ENCODE assay signal across 8 mouse cellular contexts in genomic region chr3:138064732-138065645, GRCm38 (mm10). TPM values are rescaled to one million over a fixed set of nuclear protein-coding genes. Genes with fewer than 3 reads are reported as not detected.
A peak's percentile ranks its signal among the peaks of the same experiment; 100 is the strongest.
DNase-seq lines count a peak whose midpoint lies in the region; ATAC-seq lines count a peak whose summit lies in the region.

Gene 1110002E22Rik, plus strand, starts transcription at chr3:138065052.

- intact Hi-C loops in heart, postnatal 10 days (cut with DNase I) = loop anchor here (5.0 kb wide), 2 partner anchors 38 to 73 kb away; no protein-coding TSS in a partner anchor

- H3K9me3 ChIP-seq in liver, embryonic 16.5 days (replicated peaks; ENCODE audit: control insufficient read depth, low read length) = no peaks in the 10 kb centered on the region
- no peaks in the 10 kb centered on the region for H3K9me3 ChIP-seq in liver, embryonic 11.5 days (ENCODE audit: control insufficient read depth, low read length)
- no peaks in the 10 kb centered on the region for H3K9me3 ChIP-seq in embryonic facial prominence, embryonic 13.5 days
- no peaks in the 10 kb centered on the region for H3K9me3 ChIP-seq in neural tube, embryonic 15.5 days (replicated peaks)

- no peak within 1 kb of the TSS for H3K4me2 ChIP-seq in liver, embryonic 16.5 days (ENCODE audit: low read depth, low read length)
- H3K4me2 ChIP-seq in liver, embryonic 11.5 days = no peak within 1 kb of the TSS
- H3K4me2 ChIP-seq in embryonic facial prominence, embryonic 13.5 days = peak within 1 kb of the TSS; percentile 27
- H3K4me2 ChIP-seq in neural tube, embryonic 15.5 days = no peak within 1 kb of the TSS

- H3K36me3 ChIP-seq in liver, embryonic 16.5 days (ENCODE audit: control insufficient read depth, insufficient read depth) = no peaks in the 10 kb centered on the region
- H3K36me3 ChIP-seq in liver, embryonic 11.5 days (ENCODE audit: control insufficient read depth, insufficient read depth, low read length) = no peaks in the 10 kb centered on the region
- no peaks in the 10 kb centered on the region for H3K36me3 ChIP-seq in embryonic facial prominence, embryonic 13.5 days
- H3K36me3 ChIP-seq in neural tube, embryonic 15.5 days = no peaks in the 10 kb centered on the region

- 71% methylated on average over 33 of the region's 33 CpGs for WGBS in liver, embryonic 16.5 days (ENCODE audit: insufficient replicate concordance)
- WGBS in liver, embryonic 11.5 days = 79% methylated on average over 33 of the region's 33 CpGs
- WGBS in embryonic facial prominence, embryonic 13.5 days = 65% methylated on average over 33 of the region's 33 CpGs
- WGBS in neural tube, embryonic 15.5 days = 75% methylated on average over 33 of the region's 33 CpGs

- H3K27me3 ChIP-seq in liver, embryonic 16.5 days (ENCODE audit: control insufficient read depth, insufficient read depth, low read depth, low read length) = no peaks in the 10 kb centered on the region
- H3K27me3 ChIP-seq in liver, embryonic 11.5 days (replicated peaks; ENCODE audit: control insufficient read depth, insufficient read depth, low read length) = no peaks in the 10 kb centered on the region
- no peaks in the 10 kb centered on the region for H3K27me3 ChIP-seq in embryonic facial prominence, embryonic 13.5 days
- no peaks in the 10 kb centered on the region for H3K27me3 ChIP-seq in neural tube, embryonic 15.5 days (replicated peaks)

- no peak within 1 kb of the TSS for H3K9ac ChIP-seq in liver, embryonic 16.5 days (ENCODE audit: low read depth, low read length)
- no peak within 1 kb of the TSS for H3K9ac ChIP-seq in liver, embryonic 11.5 days (ENCODE audit: low read depth, low read length)
- no peak within 1 kb of the TSS for H3K9ac ChIP-seq in embryonic facial prominence, embryonic 13.5 days
- H3K9ac ChIP-seq in neural tube, embryonic 15.5 days (replicated peaks) = no peak within 1 kb of the TSS

- DNase-seq in liver, embryonic 11.5 days (ENCODE audit: low spot score) = no peak
- DNase-seq in heart, postnatal 10 days = peak in 1 of 2 experiments; percentile 48
- no peak for DNase-seq in thymus, postnatal 10 days (ENCODE audit: low spot score in 2 of 2)
- no peak for DNase-seq in spleen, adult 12 weeks (ENCODE audit: low spot score)
- DNase-seq in kidney, adult 9 months = no peak

- no peaks in the 10 kb centered on the region; the same call in 1 of the 2 replicates for H3K4me1 ChIP-seq in liver, embryonic 16.5 days (ENCODE audit: control insufficient read depth, low read depth, low read length)
- H3K4me1 ChIP-seq in liver, embryonic 11.5 days (replicated peaks; ENCODE audit: control insufficient read depth, insufficient read depth, low read length) = no peaks in the 10 kb centered on the region; the same call in 1 of the 2 replicates
- H3K4me1 ChIP-seq in embryonic facial prominence, embryonic 13.5 days = peaks cover 42% of the 10 kb centered on the region
- peaks cover 19% of the 10 kb centered on the region for H3K4me1 ChIP-seq in neural tube, embryonic 15.5 days

- H3K27ac ChIP-seq in liver, embryonic 16.5 days (ENCODE audit: low read length) = no peak within 1 kb of the TSS
- H3K27ac ChIP-seq in liver, embryonic 11.5 days (ENCODE audit: low read depth, low read length) = no peak within 1 kb of the TSS
- peak within 1 kb of the TSS; percentile 87 for H3K27ac ChIP-seq in embryonic facial prominence, embryonic 13.5 days
- no peak within 1 kb of the TSS for H3K27ac ChIP-seq in neural tube, embryonic 15.5 days (replicated peaks)

- ATAC-seq in liver, embryonic 16.5 days (ENCODE audit: low read depth) = 0 out of 2 replicates have a peak, but pooled peaks have one; percentile 22
- ATAC-seq in liver, embryonic 11.5 days (replicated peaks; ENCODE audit: low FRiP score) = no peak
- ATAC-seq in embryonic facial prominence, embryonic 13.5 days (ENCODE audit: insufficient number of reproducible peaks, insufficient read depth, low FRiP score, low TSS enrichment, low read depth) = no peak
- peak; percentile 26; the same call in 1 of the 2 replicates for ATAC-seq in neural tube, embryonic 15.5 days (ENCODE audit: low FRiP score)

- H3K4me3 ChIP-seq in liver, embryonic 16.5 days (ENCODE audit: low read depth, low read length) = no peak within 1 kb of the TSS
- H3K4me3 ChIP-seq in liver, embryonic 11.5 days (ENCODE audit: low read depth, low read length) = no peak within 1 kb of the TSS
- no peak within 1 kb of the TSS for H3K4me3 ChIP-seq in embryonic facial prominence, embryonic 13.5 days
- H3K4me3 ChIP-seq in neural tube, embryonic 15.5 days (replicated peaks) = no peak within 1 kb of the TSS

RNA-seq across cellular contexts. Expression of gene 1110002E22Rik, which starts in this region (rescaled TPM):
- polyA plus RNA-seq in liver, embryonic 16.5 days (2015; fragmentation: Nextera tagmentation; extraction: Ambion mirVana) = 0.07 and 0.30 TPM in 2 replicates
- 0.05 and 0.09 TPM in 2 replicates for polyA plus RNA-seq in liver, embryonic 11.5 days (2014; fragmentation: Nextera tagmentation; extraction: Ambion mirVana)
- 0.40 and 0.41 TPM in 2 replicates for polyA plus RNA-seq in embryonic facial prominence, embryonic 13.5 days (2015; fragmentation: Nextera tagmentation; extraction: Ambion mirVana)
- total RNA-seq in heart, postnatal 10 days (2021) = 10 to 100 TPM; 51.3 to 77.4 TPM
- polyA plus RNA-seq in neural tube, embryonic 15.5 days (2015; fragmentation: Nextera tagmentation; extraction: Ambion mirVana) = 0.23 and 0.31 TPM in 2 replicates

Comparison
In these comparisons a context has a peak if more than half of its experiments do, and no peak if none do; other contexts are left out.
1. Peak in ATAC-seq in liver, embryonic 16.5 days; RNA of the gene not detected or under 1 TPM.
2. Peak in ATAC-seq in neural tube, embryonic 15.5 days; RNA of the gene not detected or under 1 TPM.